Mouse (Mus musculus) forebrain, embryonic 16.5 days (tissue): Measurements from ENCODE around the gene Snx29. TPM values are rescaled to one million over a fixed set of nuclear protein-coding genes. Genes with fewer than 3 reads are reported as not detected.

ENCODE experiments used
- ATAC-seq: fragments of 200-750 bp; cut with Nextera tagmentation; 2 replicates; pipeline ENCODE4 v1.8.0; 2017; ENCODE audit warnings: mild to moderate bottlenecking, moderate library complexity
- H3K27ac ChIP-seq: fragments of 300-500 bp; sonication (generic); 2 replicates; pipeline ENCODE4 v1.5.1; 2014; ENCODE audit warnings: low read length, control low read depth
- H3K27me3 ChIP-seq: fragments of 300-500 bp; sonication (generic); replicated peaks from 2 replicates; pipeline ENCODE4 v1.6.1; 2014; ENCODE audit warnings: low read length; ENCODE audit not compliant: control insufficient read depth, insufficient read depth
- H3K36me3 ChIP-seq: fragments of 300-500 bp; sonication (generic); 2 replicates; pipeline ENCODE4 v1.6.1; 2014; ENCODE audit not compliant: control insufficient read depth, insufficient read depth
- H3K4me1 ChIP-seq: fragments of 300-500 bp; sonication (generic); replicated peaks from 2 replicates; pipeline ENCODE4 v1.6.1; 2014; ENCODE audit warnings: low read length; ENCODE audit not compliant: control insufficient read depth, insufficient read depth
- H3K4me2 ChIP-seq: fragments of 300-500 bp; sonication (generic); 2 replicates; pipeline ENCODE4 v1.6.1; 2014; ENCODE audit warnings: mild to moderate bottlenecking, low read length, control low read depth
- H3K4me3 ChIP-seq: fragments of 300-500 bp; sonication (generic); replicated peaks from 2 replicates; pipeline ENCODE4 v1.5.1; 2014; ENCODE audit warnings: mild to moderate bottlenecking, low read length, control low read depth
- H3K9ac ChIP-seq: fragments of 300-500 bp; sonication (generic); replicated peaks from 2 replicates; pipeline ENCODE4 v1.6.1; 2014; ENCODE audit warnings: low read depth, low read length, control low read depth
- H3K9me3 ChIP-seq: fragments of 300-500 bp; sonication (generic); 2 replicates; pipeline ENCODE4 v1.6.1; 2016; ENCODE audit warnings: low read length; ENCODE audit not compliant: control insufficient read depth
- WGBS: fragments of 180-500 bp; shearing (Covaris S2); extraction: QIAGEN DNeasy Blood & Tissue Kit; methylation state at CpG from one replicate; pipeline ENCODE4 v1.1.7; 2014; 5-methylcytosine and 5-hydroxymethylcytosine counted together
- polyA plus RNA-seq: library from polyadenylated mRNA; unstranded; fragments of >200 nt; fragmentation: Nextera tagmentation; extraction: Ambion mirVana; gene quantifications from 2 replicates; pipeline ENCODE4 v1.2.1, GENCODE M21; 2015

Gene Snx29
- polyA plus RNA-seq, 1 experiment from 2014 or later: 18.5 TPM

DNA sequence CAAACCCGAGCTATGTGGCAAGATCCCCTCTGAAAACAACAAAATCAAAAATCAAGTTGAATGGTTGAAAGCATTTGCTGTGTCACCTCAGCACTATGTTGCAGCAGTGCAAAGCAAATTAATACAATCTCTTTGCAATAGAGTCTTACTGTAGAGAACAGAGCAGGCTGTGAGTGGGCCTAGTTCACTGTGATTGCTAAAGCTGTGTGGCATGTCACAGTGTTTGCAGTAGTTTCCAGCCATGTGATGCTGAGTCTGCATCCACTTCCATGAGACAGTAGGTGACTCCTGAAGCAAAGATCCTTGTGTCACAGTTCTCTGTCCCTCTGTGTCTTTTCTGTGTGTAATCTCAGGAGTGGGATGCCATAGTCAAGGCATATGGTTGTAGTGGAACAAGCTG is 137.5 kb downstream of the Snx29 start:
- no peak overlapping the region for H3K4me2 ChIP-seq
- H3K4me1 ChIP-seq: no peaks in the 10 kb centered on the region
- no peak for ATAC-seq
- no peaks in the 10 kb centered on the region for H3K9me3 ChIP-seq
- H3K27me3 ChIP-seq: no peaks in the 10 kb centered on the region
- H3K36me3 ChIP-seq: peaks cover 3% of the 10 kb centered on the region; the same call in 1 of the 2 replicates
- 91% methylated on average over 1 of the region's 1 CpGs for WGBS
- H3K27ac ChIP-seq: no peak overlapping the region
- no peak overlapping the region for H3K4me3 ChIP-seq
- H3K9ac ChIP-seq: no peak overlapping the region

GRCm38 (mm10) chr16:11461612-11462011 is 138.9 kb downstream of the Snx29 start:
- H3K27ac ChIP-seq: no peak overlapping the region
- 80% methylated on average over 7 of the region's 7 CpGs for WGBS
- ATAC-seq: no peak

GRCm38 (mm10) chr16:11468533-11469179 is 145.9 kb downstream of the Snx29 start:
- 65% methylated on average over 15 of the region's 15 CpGs for WGBS

More at GRCm38 (mm10) chr16:11461612-11462011, 138.9 kb downstream of the Snx29 start:
- Histone ChIP-seq H3K27me3 (no peaks in the 10 kb centered on the region), H3K4me1 (no peaks in the 10 kb centered on the region), H3K4me2 (no peak overlapping the region), H3K4me3 (no peak overlapping the region), H3K9ac (no peak overlapping the region), H3K36me3 (peaks cover 3% of the 10 kb centered on the region; the same call in 1 of the 2 replicates), H3K9me3 (no peaks in the 10 kb centered on the region)

GRCm38 (mm10) chr16:11469491-11469890 is 146.8 kb downstream of the Snx29 start:
- Histone ChIP-seq H3K9me3 (no peaks in the 10 kb centered on the region), H3K4me1 (0 out of 2 replicates have a peak, but pooled peaks cover 3% of the 10 kb centered on the region), H3K4me2 (no peak overlapping the region), H3K36me3 (no peaks in the 10 kb centered on the region), H3K27me3 (no peaks in the 10 kb centered on the region), H3K9ac (no peak overlapping the region), H3K27ac (no peak overlapping the region), H3K4me3 (no peak overlapping the region)
- WGBS: 94% methylated on average over 3 of the region's 3 CpGs
- no peak for ATAC-seq

More at GRCm38 (mm10) chr16:11468533-11469179, 145.9 kb downstream of the Snx29 start:
- ATAC-seq: peak; percentile 66
- Histone ChIP-seq H3K27me3 (no peaks in the 10 kb centered on the region), H3K4me1 (0 out of 2 replicates have a peak, but pooled peaks cover 3% of the 10 kb centered on the region), H3K4me3 (no peak overlapping the region), H3K36me3 (no peaks in the 10 kb centered on the region), H3K9me3 (no peaks in the 10 kb centered on the region), H3K9ac (no peak overlapping the region), H3K4me2 (no peak overlapping the region), H3K27ac (no peak overlapping the region)

- 0 out of 2 replicates have a peak, but pooled peaks cover 3% of the 10 kb centered on the region for H3K4me1 ChIP-seq
- no peaks in the 10 kb centered on the region for H3K27me3 ChIP-seq
- 64% methylated on average over 2 of the region's 2 CpGs for WGBS
- H3K9ac ChIP-seq: no peak overlapping the region
- no peak for ATAC-seq
- H3K36me3 ChIP-seq: no peaks in the 10 kb centered on the region
- no peak overlapping the region for H3K4me3 ChIP-seq
- H3K27ac ChIP-seq: no peak overlapping the region
- no peak overlapping the region for H3K4me2 ChIP-seq
- no peaks in the 10 kb centered on the region for H3K9me3 ChIP-seq
Observed at GRCm38 (mm10) chr16:11471246-11471645, 148.5 kb downstream of the Snx29 start.

- 47% methylated on average over 4 of the region's 4 CpGs for WGBS
- Histone ChIP-seq H3K4me3 (no peak overlapping the region), H3K27me3 (no peaks in the 10 kb centered on the region), H3K36me3 (no peaks in the 10 kb centered on the region), H3K9ac (no peak overlapping the region), H3K4me2 (no peak overlapping the region), H3K4me1 (0 out of 2 replicates have a peak, but pooled peaks cover 3% of the 10 kb centered on the region), H3K9me3 (no peaks in the 10 kb centered on the region), H3K27ac (no peak overlapping the region)
- ATAC-seq: no peak
Observed at GRCm38 (mm10) chr16:11472852-11473251, 150.1 kb downstream of the Snx29 start.

- Histone ChIP-seq H3K9ac (no peak overlapping the region), H3K36me3 (no peaks in the 10 kb centered on the region), H3K4me1 (0 out of 2 replicates have a peak, but pooled peaks cover 3% of the 10 kb centered on the region), H3K27ac (no peak overlapping the region), H3K9me3 (no peaks in the 10 kb centered on the region), H3K27me3 (no peaks in the 10 kb centered on the region), H3K4me2 (no peak overlapping the region), H3K4me3 (no peak overlapping the region)
- 89% methylated on average over 3 of the region's 3 CpGs for WGBS
- ATAC-seq: no peak
Observed at GRCm38 (mm10) chr16:11473474-11473873, 150.8 kb downstream of the Snx29 start.

DNA sequence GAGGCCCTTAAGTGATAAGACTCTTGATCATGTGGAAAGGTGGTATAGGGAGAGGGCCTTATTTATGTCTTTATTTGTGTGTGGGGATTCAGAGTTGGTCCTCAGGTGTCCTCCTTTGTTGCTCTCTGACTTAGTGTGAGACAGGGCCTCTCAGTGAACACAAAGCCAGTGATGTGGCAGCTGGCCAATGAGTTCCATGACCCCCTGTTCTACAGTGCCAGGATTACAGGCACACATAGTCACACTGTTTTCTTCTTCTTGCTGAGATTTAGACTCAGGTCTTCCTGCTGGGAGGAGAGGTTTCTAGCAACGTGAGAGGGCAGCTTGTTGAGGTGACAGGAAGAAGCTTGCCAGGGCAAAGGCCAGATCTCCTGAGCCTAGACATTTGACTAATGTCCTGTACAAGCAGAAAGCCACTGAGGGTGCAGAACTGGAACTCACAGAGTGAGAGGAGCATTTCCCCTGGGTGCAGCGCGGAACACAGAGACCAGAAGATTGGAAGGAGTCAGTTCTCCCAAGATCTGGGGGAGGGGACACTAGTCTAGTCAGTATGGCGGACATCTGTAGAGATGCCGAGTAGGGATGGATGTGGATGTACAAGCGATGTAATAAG is 151.3 kb downstream of the Snx29 start:
- Histone ChIP-seq H3K27me3 (no peaks in the 10 kb centered on the region), H3K9ac (no peak overlapping the region), H3K4me1 (0 out of 2 replicates have a peak, but pooled peaks cover 3% of the 10 kb centered on the region), H3K4me3 (no peak overlapping the region), H3K36me3 (no peaks in the 10 kb centered on the region), H3K27ac (no peak overlapping the region), H3K9me3 (no peaks in the 10 kb centered on the region), H3K4me2 (no peak overlapping the region)
- ATAC-seq: no peak
- 82% methylated on average over 6 of the region's 6 CpGs for WGBS

GRCm38 (mm10) chr16:11475137-11475943 is 152.6 kb downstream of the Snx29 start:
- 0 out of 2 replicates have a peak, but pooled peaks cover 3% of the 10 kb centered on the region for H3K4me1 ChIP-seq
- 90% methylated on average over 10 of the region's 10 CpGs for WGBS
- no peaks in the 10 kb centered on the region for H3K9me3 ChIP-seq
- H3K4me2 ChIP-seq: no peak overlapping the region
- no peaks in the 10 kb centered on the region for H3K36me3 ChIP-seq
- no peak for ATAC-seq
- H3K4me3 ChIP-seq: no peak overlapping the region
- no peak overlapping the region for H3K9ac ChIP-seq
- H3K27ac ChIP-seq: no peak overlapping the region
- no peaks in the 10 kb centered on the region for H3K27me3 ChIP-seq
